Mouse (Mus musculus) frontal cortex, postnatal 10 days (tissue): ENCODE results near the gene Fbxo30.
A peak's percentile ranks its signal among the peaks of the same experiment; 100 is the strongest.

Experiments
- DNase-seq, 2 experiments: peaks; one replicate each; pipeline ENCODE4 v3.0.0; 2022; ENCODE audit warnings: low spot score in 2 of 2, mixed read lengths in 1 of 2

Gene Fbxo30

GRCm38 (mm10) chr10:11322316-11322715 lies 41.2 kb downstream of the Fbxo30 start:
- no peak for DNase-seq

- DNase-seq = no peak
These were observed 42.2 kb downstream of the Fbxo30 start for GRCm38 (mm10) chr10:11323202-11323898.

- no peak for DNase-seq
These were observed 45.4 kb downstream of the Fbxo30 start for GRCm38 (mm10) chr10:11326526-11326925.

- DNase-seq = peak; percentile 52 to 78
These were observed 62.3 kb downstream of the Fbxo30 start, which contains the start of gene Epm2a for GRCm38 (mm10) chr10:11343205-11344141. Gene Epm2a, plus strand, starts transcription at chr10:11343404.

- DNase-seq = no peak
These were observed 63.7 kb downstream of the Fbxo30 start for GRCm38 (mm10) chr10:11344536-11345468.
